In genomic region chr14:23194569-23195529, GRCm38 (mm10) we compare ENCODE assay signal across 24 mouse cellular contexts.
"Had no signal": no experiment of that assay in that cellular context is flagged by ENCODE, and none has a peak within 500 bp of the region (broad histone marks: within the 10 kb centered on the region; RNA-seq: fewer than 3 reads in every experiment).

No protein-coding gene starts in this region.

- H3K4me1 ChIP-seq: limb, embryonic 12.5 days; limb, embryonic 15.5 days; megakaryocyte, embryonic 14.5 days had no signal

- H3K27ac ChIP-seq: limb, embryonic 12.5 days; limb, embryonic 15.5 days; liver, embryonic 14.5 days; midbrain, embryonic 10.5 days; midbrain, embryonic 13.5 days; neural tube, embryonic 13.5 days; stomach, embryonic 15.5 days had no signal

- H3K9me3 ChIP-seq: limb, embryonic 12.5 days; limb, embryonic 15.5 days; megakaryocyte, embryonic 14.5 days; midbrain, embryonic 10.5 days; midbrain, embryonic 13.5 days; neural tube, embryonic 13.5 days; stomach, embryonic 15.5 days had no signal

- H3K4me3 ChIP-seq: limb, embryonic 12.5 days; limb, embryonic 15.5 days; megakaryocyte, embryonic 14.5 days; midbrain, embryonic 10.5 days; midbrain, embryonic 13.5 days; myocyte; neural tube, embryonic 13.5 days; stomach, embryonic 15.5 days had no signal

- ATAC-seq: liver, postnatal 0 days; midbrain, embryonic 13.5 days; midbrain, embryonic 16.5 days had no signal

- DNase-seq: kidney, postnatal 10 days; kidney, postnatal 36 days; layer of hippocampus, postnatal 36 days; left cerebral cortex, postnatal 4 days; liver, postnatal 0 days; lung, embryonic 14.5 days; lung, postnatal 10 days; lung, postnatal 36 days; retina, postnatal 1 day; right cerebral cortex, postnatal 25 days; spleen, adult 18-20 months; thymus, adult 18-20 months; thymus, postnatal 36 days had no signal

- H3K4me2 ChIP-seq: limb, embryonic 12.5 days; limb, embryonic 15.5 days; liver, embryonic 11.5 days; lung, embryonic 14.5 days; midbrain, embryonic 13.5 days; neural tube, embryonic 13.5 days; stomach, embryonic 15.5 days had no signal

- H3K36me3 ChIP-seq: limb, embryonic 12.5 days; limb, embryonic 15.5 days; midbrain, embryonic 10.5 days; midbrain, embryonic 13.5 days; neural tube, embryonic 13.5 days; stomach, embryonic 15.5 days had no signal

- H3K9ac ChIP-seq: limb, embryonic 12.5 days; limb, embryonic 15.5 days; liver, embryonic 14.5 days; liver, postnatal 0 days; lung, embryonic 14.5 days; midbrain, embryonic 13.5 days; neural tube, embryonic 13.5 days; stomach, embryonic 15.5 days had no signal

- H3K27me3 ChIP-seq: limb, embryonic 12.5 days; limb, embryonic 15.5 days; megakaryocyte, embryonic 14.5 days; midbrain, embryonic 13.5 days; neural tube, embryonic 13.5 days; stomach, embryonic 15.5 days had no signal
